Mouse (Mus musculus): ENCODE data around the gene Tspear. TPM values are rescaled to one million over a fixed set of nuclear protein-coding genes. Genes with fewer than 3 reads are reported as not detected.
"Not testable (repeated sequence)": the region's sequence is repeated elsewhere in the genome, so short reads cannot be mapped to it uniquely, and the experiment has no call there.

Gene Tspear
- polyA plus RNA-seq, 1 experiment: not detected

DNA sequence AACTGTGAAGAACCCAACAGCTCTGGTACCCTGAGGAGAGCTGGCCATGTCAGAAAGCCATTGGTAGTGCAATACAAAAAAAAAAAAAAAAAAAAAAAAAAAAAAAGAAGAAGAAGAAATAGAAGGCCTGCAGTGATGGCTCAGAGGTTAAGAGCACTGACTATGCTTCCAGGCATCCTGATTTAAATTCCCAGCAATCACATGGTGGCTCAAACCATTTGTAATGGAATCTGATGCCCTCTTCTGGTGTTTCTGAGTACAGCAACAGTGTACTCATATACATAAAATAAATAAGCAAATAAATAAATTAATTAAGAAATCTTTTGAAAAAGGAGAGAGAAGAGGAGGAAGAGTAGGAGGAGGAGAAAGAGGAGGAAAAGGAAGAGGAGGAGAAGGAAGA, 67.1 kb downstream of the Tspear start:
- no peaks in the 10 kb centered on the region for H3K79me2 ChIP-seq (ENCODE audit: control insufficient read depth, insufficient read depth)
- no peak overlapping the region for H3ac ChIP-seq (ENCODE audit: control insufficient read depth, insufficient read length)
- no peaks in the 10 kb centered on the region for H3K36me3 ChIP-seq (ENCODE audit: control insufficient read depth, insufficient read depth)
- TF ChIP-seq POLR2A (IDR thresholded peaks at IDR 0.05; ENCODE audit: insufficient read length, low read depth) (no peak), POLR2AphosphoS2 (IDR thresholded peaks at IDR 0.05; ENCODE audit: insufficient read length, low read depth) (no peak), E2F4 (IDR thresholded peaks at IDR 0.05; ENCODE audit: insufficient read depth) (no peak), MAX (IDR thresholded peaks at IDR 0.05; ENCODE audit: low read depth) (no peak)
- no peak overlapping the region for H3K4me3 ChIP-seq
- peaks cover 6% of the 10 kb centered on the region for H3K27me3 ChIP-seq (ENCODE audit: control insufficient read depth, insufficient read depth, insufficient read length)
- no peak overlapping the region for H3K4me2 ChIP-seq (ENCODE audit: low read depth)

- H3K79me2 ChIP-seq (ENCODE audit: control insufficient read depth, insufficient read depth); H3K4me3 ChIP-seq; H3K27me3 ChIP-seq (ENCODE audit: control insufficient read depth, insufficient read depth, insufficient read length); H3ac ChIP-seq (ENCODE audit: control insufficient read depth, insufficient read length); H3K36me3 ChIP-seq (ENCODE audit: control insufficient read depth, insufficient read depth); H3K4me2 ChIP-seq (ENCODE audit: low read depth): not testable (repeated sequence)
Measured at GRCm38 (mm10) chr10:77759582-77759981, 73.2 kb downstream of the Tspear start, which contains the start of gene Gm3233. Gene Gm3233 (minus strand): TSS chr10:77759682.

DNA sequence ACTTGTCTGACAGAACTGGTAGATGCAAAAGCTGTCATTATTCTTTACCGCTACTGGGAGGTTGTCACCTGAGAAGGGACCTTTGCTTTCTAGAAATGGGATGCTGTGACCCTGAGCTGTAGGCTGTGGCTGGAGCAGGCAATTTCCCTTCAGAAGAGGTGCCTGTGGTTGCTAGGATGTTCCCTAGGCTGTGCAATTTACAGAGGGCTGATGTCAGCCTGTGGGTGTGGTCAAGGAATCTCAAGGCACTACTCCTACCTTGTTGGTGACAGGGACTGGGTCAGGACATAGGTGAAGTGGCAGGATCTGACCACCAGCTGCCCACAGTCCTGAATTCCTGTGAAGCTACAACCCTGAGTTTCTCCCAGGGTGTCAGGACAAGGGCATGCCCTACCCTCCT, 83.4 kb downstream of the Tspear start:
- no peak overlapping the region for H3ac ChIP-seq (ENCODE audit: control insufficient read depth, insufficient read length)
- H3K4me2 ChIP-seq (ENCODE audit: low read depth): no peak overlapping the region
- H3K36me3 ChIP-seq (ENCODE audit: control insufficient read depth, insufficient read depth): no peaks in the 10 kb centered on the region
- H3K4me3 ChIP-seq: no peak overlapping the region
- H3K79me2 ChIP-seq (ENCODE audit: control insufficient read depth, insufficient read depth): no peaks in the 10 kb centered on the region
- TF ChIP-seq CEBPB (IDR thresholded peaks at IDR 0.05; ENCODE audit: insufficient read depth, poor library complexity, severe bottlenecking) (no peak), TCF3 (IDR thresholded peaks at IDR 0.05; ENCODE audit: insufficient read length, low read depth) (no peak), MAX (IDR thresholded peaks at IDR 0.05; ENCODE audit: low read depth) (no peak), SRF (IDR thresholded peaks at IDR 0.05; ENCODE audit: control insufficient read depth, insufficient read length, low read depth) (no peak), POLR2AphosphoS2 (IDR thresholded peaks at IDR 0.05; ENCODE audit: insufficient read length, low read depth) (no peak), E2F4 (IDR thresholded peaks at IDR 0.05; ENCODE audit: insufficient read depth) (no peak), REST (IDR thresholded peaks at IDR 0.05; ENCODE audit: insufficient read depth, insufficient read length) (no peak), MYOG (IDR thresholded peaks at IDR 0.05; ENCODE audit: control insufficient read depth in 1 of 3, insufficient read depth in 1 of 3, insufficient read length in 2 of 3, low read depth in 2 of 3) (no peak), MYOD1 (IDR thresholded peaks at IDR 0.05; ENCODE audit: control insufficient read depth in 1 of 3, insufficient read length in 2 of 3, low read depth in 2 of 3) (no peak), TCF12 (IDR thresholded peaks at IDR 0.05; ENCODE audit: insufficient read depth, poor library complexity, severe bottlenecking) (no peak), POLR2A (IDR thresholded peaks at IDR 0.05; ENCODE audit: insufficient read length, low read depth) (no peak), USF1 (IDR thresholded peaks at IDR 0.05; ENCODE audit: low read depth) (no peak)
- H3K27me3 ChIP-seq (ENCODE audit: control insufficient read depth, insufficient read depth, insufficient read length): no peaks in the 10 kb centered on the region

DNA sequence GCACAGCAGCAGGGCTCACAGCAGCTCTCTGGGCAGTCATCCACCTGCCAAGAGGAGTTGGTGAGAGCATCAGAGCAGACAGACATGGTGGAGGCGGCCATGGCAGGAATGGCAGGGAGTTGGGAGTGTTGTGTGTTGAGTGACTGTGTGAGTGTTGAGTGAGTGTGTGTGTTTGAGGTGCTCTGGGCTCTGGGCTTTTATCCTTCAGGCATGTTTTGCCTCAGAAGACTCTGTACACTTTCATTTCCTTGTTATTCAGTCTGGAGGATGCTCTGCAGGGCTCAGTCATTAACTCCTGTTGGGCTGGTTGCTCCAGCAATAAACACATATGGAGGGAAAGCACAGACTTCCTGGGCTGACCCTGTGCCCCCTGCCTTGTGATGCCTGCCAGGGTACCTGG, 84.9 kb downstream of the Tspear start, which contains the start of gene Gm3238:
Gene Gm3238 (minus strand): TSS at position 101 of the 400 bp plus-strand sequence.
- not testable (repeated sequence) for H3K79me2 ChIP-seq (ENCODE audit: control insufficient read depth, insufficient read depth); H3K36me3 ChIP-seq (ENCODE audit: control insufficient read depth, insufficient read depth); H3ac ChIP-seq (ENCODE audit: control insufficient read depth, insufficient read length); H3K4me3 ChIP-seq; H3K4me2 ChIP-seq (ENCODE audit: low read depth); H3K27me3 ChIP-seq (ENCODE audit: control insufficient read depth, insufficient read depth, insufficient read length)

DNA sequence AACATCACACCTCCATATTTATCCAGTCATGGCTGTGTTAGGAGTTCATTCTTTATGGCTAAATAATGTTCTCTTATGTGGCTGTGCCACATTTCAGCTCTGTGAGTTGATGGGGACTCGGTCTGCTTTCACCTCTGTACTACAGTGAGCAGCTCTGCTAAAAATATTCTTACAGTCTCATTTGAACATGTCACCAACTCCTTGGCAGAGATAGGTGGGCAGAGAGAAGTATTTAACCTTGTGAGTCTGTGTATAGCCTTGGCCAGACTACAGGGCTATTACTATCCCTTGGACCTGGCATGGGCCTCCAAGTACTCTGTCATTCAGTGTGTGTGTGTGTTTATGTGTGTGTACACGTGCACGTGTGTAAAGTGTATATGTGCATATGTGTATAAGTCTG, 85.8 kb downstream of the Tspear start:
- not testable (repeated sequence) for H3K4me2 ChIP-seq (ENCODE audit: low read depth); H3K79me2 ChIP-seq (ENCODE audit: control insufficient read depth, insufficient read depth); H3K4me3 ChIP-seq; H3ac ChIP-seq (ENCODE audit: control insufficient read depth, insufficient read length); H3K36me3 ChIP-seq (ENCODE audit: control insufficient read depth, insufficient read depth); H3K27me3 ChIP-seq (ENCODE audit: control insufficient read depth, insufficient read depth, insufficient read length)

- not testable (repeated sequence) for H3K27me3 ChIP-seq (ENCODE audit: control insufficient read depth, insufficient read depth, insufficient read length); H3K79me2 ChIP-seq (ENCODE audit: control insufficient read depth, insufficient read depth); H3K36me3 ChIP-seq (ENCODE audit: control insufficient read depth, insufficient read depth); H3K4me2 ChIP-seq (ENCODE audit: low read depth); H3K4me3 ChIP-seq; H3ac ChIP-seq (ENCODE audit: control insufficient read depth, insufficient read length)
Measured at GRCm38 (mm10) chr10:77776844-77777243, 90.5 kb downstream of the Tspear start, which contains the start of gene Gm7138. Gene Gm7138 (minus strand): TSS chr10:77776944.

- not testable (repeated sequence) for H3K36me3 ChIP-seq (ENCODE audit: control insufficient read depth, insufficient read depth); H3K79me2 ChIP-seq (ENCODE audit: control insufficient read depth, insufficient read depth); H3ac ChIP-seq (ENCODE audit: control insufficient read depth, insufficient read length); H3K27me3 ChIP-seq (ENCODE audit: control insufficient read depth, insufficient read depth, insufficient read length); H3K4me3 ChIP-seq; H3K4me2 ChIP-seq (ENCODE audit: low read depth)
Measured at GRCm38 (mm10) chr10:77782442-77782841, 96.1 kb downstream of the Tspear start, which contains the start of gene Gm3250. Gene Gm3250 (minus strand): TSS chr10:77782542.

DNA sequence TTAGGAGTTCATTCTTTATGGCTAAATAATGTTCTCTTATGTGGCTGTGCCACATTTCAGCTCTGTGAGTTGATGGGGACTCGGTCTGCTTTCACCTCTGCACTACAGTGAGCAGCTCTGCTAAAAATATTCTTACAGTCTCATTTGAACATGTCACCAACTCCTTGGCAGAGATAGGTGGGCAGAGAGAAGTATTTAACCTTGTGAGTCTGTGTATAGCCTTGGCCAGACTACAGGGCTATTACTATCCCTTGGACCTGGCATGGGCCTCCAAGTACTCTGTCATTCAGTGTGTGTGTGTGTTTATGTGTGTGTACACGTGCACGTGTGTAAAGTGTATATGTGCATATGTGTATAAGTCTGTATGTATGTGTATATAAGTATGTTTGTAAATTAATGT, 97.0 kb downstream of the Tspear start:
- H3K79me2 ChIP-seq (ENCODE audit: control insufficient read depth, insufficient read depth); H3K4me2 ChIP-seq (ENCODE audit: low read depth); H3K4me3 ChIP-seq; H3ac ChIP-seq (ENCODE audit: control insufficient read depth, insufficient read length); H3K27me3 ChIP-seq (ENCODE audit: control insufficient read depth, insufficient read depth, insufficient read length); H3K36me3 ChIP-seq (ENCODE audit: control insufficient read depth, insufficient read depth): not testable (repeated sequence)

All from myocyte (in vitro differentiated cells).